Mouse (Mus musculus) embryonic fibroblast, embryonic 13.5 days (primary cell): ENCODE measurements at regions not wholly inside any gene's neighbourhood (a gene's known extent, or its start where the extent isn't known, plus 50 kb on each side); places are given as distances from the start of the nearest gene placed in this dataset.

Experiments
- H3K27ac ChIP-seq: 2 replicates; pipeline ENCODE4 v1.5.1; 2012; ENCODE audit warnings: low read length, control low read depth, inconsistent platforms; ENCODE audit not compliant: insufficient read depth
- H3K4me1 ChIP-seq: 2 replicates; pipeline ENCODE4 v1.6.1; 2011; ENCODE audit warnings: low read length; ENCODE audit not compliant: control insufficient read depth, insufficient read depth
- H3K4me3 ChIP-seq: 2 replicates; pipeline ENCODE4 v1.5.1; 2011; ENCODE audit warnings: mild to moderate bottlenecking, control low read depth, low read length; ENCODE audit not compliant: insufficient read depth
- CTCF ChIP-seq: IDR thresholded peaks from 2 replicates; pipeline ENCODE4 v1.5.1; 2011; ENCODE audit warnings: mild to moderate bottlenecking, control low read depth, low read length, moderate library complexity, borderline replicate concordance; ENCODE audit not compliant: insufficient read depth
- POLR2A ChIP-seq: IDR thresholded peaks from 2 replicates; pipeline ENCODE4 v1.6.1; 2011; ENCODE audit warnings: low read depth, mild to moderate bottlenecking, control low read depth, low read length, moderate library complexity

DNA sequence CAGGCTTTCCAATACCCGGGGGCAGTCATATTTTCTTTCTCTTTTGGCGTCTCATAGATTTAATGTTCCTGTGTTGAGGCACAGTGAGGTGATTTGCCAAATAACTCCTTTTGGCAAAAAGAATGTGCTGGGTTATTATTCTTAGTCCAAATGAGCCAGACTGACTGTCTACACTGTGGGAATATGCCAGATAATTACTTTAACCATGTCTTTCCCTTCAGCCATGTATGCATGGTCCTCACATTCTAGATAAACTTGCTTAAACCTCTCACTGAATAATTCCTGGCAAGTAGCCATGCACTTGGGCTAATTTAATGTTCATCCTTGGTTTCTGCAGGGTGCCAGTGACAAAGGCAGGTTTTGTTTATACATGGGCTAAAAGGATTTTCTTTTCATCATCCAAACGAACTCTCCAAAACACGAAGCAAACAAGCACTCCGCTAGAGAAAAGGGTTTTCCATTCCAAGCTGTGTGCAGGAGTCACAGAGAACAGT lies 544.6 kb downstream of the Kcnj2 start:
- Histone ChIP-seq H3K4me1 (no peaks in the 10 kb centered on the region), H3K27ac (no peak overlapping the region), H3K4me3 (no peak overlapping the region)
- TF ChIP-seq CTCF (no peak), POLR2A (no peak)

DNA sequence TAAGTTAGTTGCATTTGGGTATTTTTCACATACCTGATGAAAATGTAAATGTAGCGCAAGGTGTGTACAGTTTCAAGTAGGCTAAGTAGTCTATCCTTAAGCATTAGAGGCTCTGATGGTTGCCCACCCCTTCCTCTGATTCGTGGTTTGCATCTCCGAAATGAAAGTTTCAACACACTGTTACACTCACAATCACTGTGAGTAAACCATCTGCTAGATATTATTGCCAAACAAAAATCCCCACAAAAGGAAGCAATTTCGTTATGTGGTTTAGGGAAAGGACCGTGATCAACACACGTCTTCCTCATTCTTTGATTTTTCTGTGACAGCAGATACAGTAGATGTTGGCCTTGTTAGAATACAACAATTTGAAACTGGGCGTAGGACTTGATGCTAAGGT lies 577.6 kb downstream of the Kcnj2 start:
- TF ChIP-seq POLR2A (no peak), CTCF (no peak)
- H3K4me1 ChIP-seq = no peaks in the 10 kb centered on the region
- H3K27ac ChIP-seq = no peak overlapping the region
- no peak overlapping the region for H3K4me3 ChIP-seq

DNA sequence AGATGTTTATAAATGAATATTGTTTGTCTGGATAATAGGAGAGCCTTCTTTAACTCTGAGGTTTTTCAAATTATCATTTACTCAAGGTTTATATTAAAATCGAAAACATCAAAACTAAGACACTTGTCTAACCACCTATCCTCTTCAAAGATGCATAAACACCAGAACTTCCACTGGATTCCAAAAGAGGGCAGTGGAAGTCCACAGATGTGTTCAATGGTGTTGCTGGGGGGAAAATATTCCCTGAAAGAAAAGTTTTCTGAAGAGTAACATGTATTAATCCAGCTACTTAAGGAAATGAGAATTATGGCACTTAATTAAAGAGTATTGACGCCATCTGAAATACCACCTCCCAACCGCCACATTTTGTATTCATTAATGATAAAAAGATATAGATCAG lies 586.9 kb downstream of the Kcnj2 start:
- H3K4me3 ChIP-seq = no peak overlapping the region
- H3K27ac ChIP-seq = no peak overlapping the region
- TF ChIP-seq POLR2A (no peak), CTCF (no peak)
- no peaks in the 10 kb centered on the region for H3K4me1 ChIP-seq

DNA sequence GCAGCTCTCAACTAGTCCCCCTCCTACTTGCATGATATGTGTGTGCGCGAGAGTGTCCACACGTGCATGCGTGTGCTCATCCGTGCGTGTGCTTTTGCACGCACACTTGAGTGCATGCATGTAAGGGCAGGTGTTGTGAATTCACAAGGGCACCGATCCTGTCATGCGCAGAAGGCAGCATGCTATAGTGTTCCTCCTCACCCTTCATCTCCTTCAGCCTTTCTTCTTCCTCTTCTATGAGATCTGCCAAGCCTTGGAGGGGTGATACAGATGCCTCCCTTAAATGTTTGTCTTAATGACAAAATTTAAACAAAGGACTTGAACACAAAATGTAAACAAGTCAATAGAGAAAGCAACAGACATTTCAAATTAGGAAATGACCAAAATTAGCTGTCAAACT lies 591.8 kb downstream of the Kcnj2 start:
- H3K4me1 ChIP-seq = no peaks in the 10 kb centered on the region
- H3K27ac ChIP-seq = no peak overlapping the region
- H3K4me3 ChIP-seq = no peak overlapping the region
- TF ChIP-seq CTCF (no peak), POLR2A (no peak)

DNA sequence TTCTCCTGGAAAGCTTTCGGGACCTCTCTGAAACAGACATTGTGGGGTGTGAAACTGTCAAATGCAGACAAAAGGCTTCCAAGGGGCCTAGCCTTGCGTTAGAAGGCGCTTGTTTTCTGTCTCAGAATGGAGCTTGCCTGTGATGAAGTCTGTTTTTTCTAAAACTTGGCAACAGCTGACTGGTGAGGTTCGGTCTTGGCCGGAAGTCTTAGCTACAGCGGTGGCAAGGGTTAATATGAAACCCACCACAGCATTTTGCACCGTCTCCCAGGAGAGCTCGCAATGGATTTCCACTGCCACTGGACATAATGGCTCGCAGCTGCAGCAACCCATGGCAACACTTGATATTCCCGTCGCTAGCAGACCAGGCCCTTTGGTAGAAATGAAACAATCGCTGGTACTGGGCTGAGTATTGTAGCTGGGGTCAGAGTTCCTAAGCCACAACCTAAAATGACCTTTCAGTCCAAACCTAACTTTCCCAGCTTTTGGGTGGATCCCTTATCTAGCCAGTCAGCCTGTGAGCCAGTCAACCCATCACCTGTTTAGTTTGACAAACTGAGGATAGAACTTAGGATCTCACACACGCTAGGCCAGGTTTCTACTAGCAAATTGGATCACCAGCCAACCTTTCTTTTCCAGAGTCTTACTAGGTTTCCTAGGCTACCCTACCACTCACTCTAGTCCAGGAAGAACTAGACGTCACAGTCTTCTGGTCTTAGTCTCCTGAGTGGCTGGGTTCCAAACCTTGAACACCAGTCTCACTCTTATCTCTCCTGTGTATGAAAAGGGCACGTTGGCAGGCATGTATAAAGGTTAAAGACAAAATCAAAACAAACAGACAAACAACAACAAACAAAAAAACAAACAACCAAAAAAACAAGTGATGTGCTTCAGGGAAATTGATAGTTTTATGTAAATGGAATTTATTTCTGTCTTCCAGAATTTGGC lies 592.7 kb downstream of the Kcnj2 start:
- Histone ChIP-seq H3K4me3 (no peak overlapping the region), H3K27ac (no peak overlapping the region), H3K4me1 (no peaks in the 10 kb centered on the region)
- no peak for TF ChIP-seq CTCF
- no peak for TF ChIP-seq POLR2A

DNA sequence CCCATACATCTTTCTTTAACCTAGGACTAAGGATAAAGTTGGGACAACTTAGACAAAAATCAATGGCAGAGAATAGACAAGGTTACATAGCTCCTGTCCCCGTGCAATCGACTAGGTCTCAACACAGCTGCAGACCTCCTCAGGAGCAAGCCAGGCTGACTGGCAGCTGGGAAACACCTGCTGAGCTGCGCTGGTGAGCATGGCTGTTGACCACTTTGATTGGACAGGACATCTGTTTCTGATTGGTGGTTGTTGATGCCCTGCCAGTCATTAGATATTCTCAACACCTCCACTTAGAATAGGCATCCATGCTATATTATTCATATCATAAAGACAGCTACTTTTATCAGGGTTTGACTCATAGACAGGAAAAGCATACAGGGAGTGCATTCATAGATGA lies 597.3 kb downstream of the Kcnj2 start:
- Histone ChIP-seq H3K27ac (no peak overlapping the region), H3K4me3 (no peak overlapping the region), H3K4me1 (no peaks in the 10 kb centered on the region)
- no peak for TF ChIP-seq POLR2A

DNA sequence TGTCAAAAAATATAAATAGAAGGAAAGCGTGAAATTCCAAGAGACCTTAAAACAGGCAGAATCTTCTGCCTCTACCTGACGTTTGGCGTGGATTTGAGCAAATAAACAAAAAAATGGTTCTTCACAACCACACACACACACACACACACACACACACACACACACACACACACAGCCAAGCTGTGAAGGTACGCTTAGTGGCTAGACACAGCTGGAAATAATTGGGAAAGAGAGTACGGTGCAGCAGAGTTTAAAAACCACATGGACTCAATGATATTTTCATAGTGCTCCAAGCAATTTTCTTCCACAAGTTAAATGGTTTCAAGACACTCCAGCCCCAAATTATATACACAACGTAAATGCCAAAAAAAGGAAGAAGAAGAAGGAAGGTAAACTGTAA lies 600.4 kb downstream of the Kcnj2 start:
- H3K27ac ChIP-seq = no peak overlapping the region
- no peak for TF ChIP-seq POLR2A
- TF ChIP-seq CTCF = no peak
- H3K4me1 ChIP-seq = no peaks in the 10 kb centered on the region

DNA sequence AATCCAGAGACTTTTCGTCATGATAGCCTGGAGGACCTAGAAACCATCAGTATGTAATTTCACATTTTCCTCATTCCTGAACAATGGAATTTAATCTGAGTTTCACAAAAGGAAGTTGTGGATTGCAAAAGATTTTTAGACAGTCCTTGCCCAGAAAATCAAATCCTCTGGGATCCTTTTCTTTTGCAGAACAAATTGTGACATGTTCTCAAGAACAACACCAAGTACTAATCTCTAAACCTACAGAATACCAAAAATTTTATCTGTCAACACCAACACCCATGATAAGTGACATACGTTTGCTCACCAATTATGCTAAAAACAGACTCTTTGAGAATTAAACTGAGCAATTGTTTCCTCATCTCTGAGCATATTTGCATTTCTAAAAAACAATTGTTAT lies 605.9 kb downstream of the Kcnj2 start:
- Histone ChIP-seq H3K27ac (no peak overlapping the region), H3K4me1 (no peaks in the 10 kb centered on the region), H3K4me3 (no peak overlapping the region)
- TF ChIP-seq CTCF (no peak), POLR2A (no peak)

More for the DNA sequence above, 600.4 kb downstream of the Kcnj2 start:
- no peak overlapping the region for H3K4me3 ChIP-seq

DNA sequence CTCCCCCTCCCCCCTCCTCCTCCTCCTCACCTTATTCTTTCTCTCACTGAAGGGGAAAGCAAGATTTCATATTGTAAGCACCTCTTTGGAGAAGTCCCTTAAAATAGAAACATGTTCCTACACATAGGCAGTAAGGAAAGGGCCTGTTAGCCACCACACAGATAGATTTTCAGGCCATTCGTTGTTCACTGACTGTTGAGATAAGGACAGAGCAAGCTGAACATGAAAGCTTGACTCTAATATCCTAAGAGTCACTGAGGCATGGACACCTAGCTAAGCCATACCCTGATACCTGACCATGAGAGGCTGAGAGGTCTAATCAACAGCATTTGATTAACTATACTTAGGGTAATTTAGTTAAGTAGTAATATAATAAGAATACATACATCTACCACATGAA lies 609.7 kb downstream of the Kcnj2 start:
- Histone ChIP-seq H3K4me1 (no peaks in the 10 kb centered on the region), H3K4me3 (no peak overlapping the region), H3K27ac (no peak overlapping the region)
- TF ChIP-seq CTCF (no peak), POLR2A (no peak)

DNA sequence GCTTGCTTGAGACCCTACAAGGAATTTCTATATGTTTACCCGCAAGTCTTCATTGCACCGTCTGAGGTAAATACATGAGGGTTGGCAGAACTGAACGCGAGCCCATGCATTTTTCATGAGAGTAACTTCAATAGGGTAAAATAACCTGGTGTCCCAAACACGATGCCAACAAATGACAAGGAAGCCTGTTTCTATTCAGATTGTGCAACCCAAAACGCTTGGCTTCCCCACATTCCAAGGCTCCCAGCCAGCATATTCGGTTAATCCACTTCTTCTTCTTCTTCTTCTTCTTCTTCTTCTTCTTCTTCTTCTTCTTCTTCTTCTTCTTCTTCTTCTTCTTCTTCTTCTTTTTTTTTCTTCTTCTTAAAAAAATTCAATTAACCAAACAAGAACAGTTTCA lies 616.4 kb downstream of the Kcnj2 start:
- TF ChIP-seq POLR2A (no peak), CTCF (no peak)
- Histone ChIP-seq H3K27ac (no peak overlapping the region), H3K4me1 (peaks cover 4% of the 10 kb centered on the region; the same call in 1 of the 2 replicates), H3K4me3 (no peak overlapping the region)

DNA sequence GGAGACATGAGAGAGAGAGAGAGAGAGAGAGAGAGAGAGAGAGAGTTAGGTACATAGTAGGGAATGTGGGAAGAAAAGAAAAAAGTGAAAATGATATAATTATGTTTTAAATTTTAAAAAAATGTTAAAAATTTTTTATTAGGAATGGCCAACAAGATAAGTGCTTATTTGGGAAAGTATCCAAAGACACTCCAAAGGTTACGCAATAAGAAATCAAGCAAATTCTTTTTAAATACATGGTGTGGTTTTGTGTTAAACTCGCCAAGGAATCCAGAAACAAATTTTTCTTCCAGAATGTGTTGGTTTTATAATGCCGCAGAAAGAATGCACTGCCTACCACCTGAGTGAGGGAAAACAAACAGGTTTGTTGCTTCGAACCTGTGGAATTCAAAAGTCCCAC lies 617.9 kb downstream of the Kcnj2 start:
- Histone ChIP-seq H3K27ac (no peak overlapping the region), H3K4me1 (peaks cover 9% of the 10 kb centered on the region), H3K4me3 (no peak overlapping the region)
- no peak for TF ChIP-seq POLR2A
- TF ChIP-seq CTCF = no peak
